Mouse (Mus musculus) mature B cell (primary cell): ENCODE measurements around the gene Map3k13.

Source experiments
- in situ Hi-C: fragments of 300-500 bp; cut with MboI; formaldehyde crosslinking; loops from 2 replicates; pipeline ENCODE4 v1.14.3; 2019

The Map3k13 gene

GRCm38 (mm10) chr16:21852374-21852773 is 58.2 kb downstream of the Map3k13 start:
- in situ Hi-C loops = no loop called here

DNA sequence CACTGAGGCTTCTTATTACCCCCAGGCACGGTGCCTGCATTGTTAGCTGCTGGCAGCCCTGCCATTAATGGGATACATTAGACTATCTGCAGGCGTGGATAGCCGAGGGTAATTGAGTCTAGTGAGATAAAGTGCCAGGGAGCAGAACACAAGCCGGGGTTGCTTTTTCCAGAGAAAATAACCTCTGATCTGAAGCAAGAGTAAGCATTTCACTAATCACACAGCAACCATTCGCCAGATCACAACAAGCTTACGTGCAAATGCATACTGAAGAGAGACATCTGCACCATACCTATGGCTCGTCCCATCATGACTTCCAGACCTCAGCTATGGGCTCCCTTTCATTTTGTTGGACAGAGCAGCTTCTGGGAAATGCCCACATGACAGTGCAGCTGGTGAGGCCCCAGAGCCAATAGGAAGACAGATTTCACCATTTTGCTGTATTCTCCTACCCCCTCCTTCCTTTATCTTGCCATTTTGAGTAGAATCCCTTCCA is 59.3 kb downstream of the Map3k13 start:
- in situ Hi-C loops = no loop called here

DNA sequence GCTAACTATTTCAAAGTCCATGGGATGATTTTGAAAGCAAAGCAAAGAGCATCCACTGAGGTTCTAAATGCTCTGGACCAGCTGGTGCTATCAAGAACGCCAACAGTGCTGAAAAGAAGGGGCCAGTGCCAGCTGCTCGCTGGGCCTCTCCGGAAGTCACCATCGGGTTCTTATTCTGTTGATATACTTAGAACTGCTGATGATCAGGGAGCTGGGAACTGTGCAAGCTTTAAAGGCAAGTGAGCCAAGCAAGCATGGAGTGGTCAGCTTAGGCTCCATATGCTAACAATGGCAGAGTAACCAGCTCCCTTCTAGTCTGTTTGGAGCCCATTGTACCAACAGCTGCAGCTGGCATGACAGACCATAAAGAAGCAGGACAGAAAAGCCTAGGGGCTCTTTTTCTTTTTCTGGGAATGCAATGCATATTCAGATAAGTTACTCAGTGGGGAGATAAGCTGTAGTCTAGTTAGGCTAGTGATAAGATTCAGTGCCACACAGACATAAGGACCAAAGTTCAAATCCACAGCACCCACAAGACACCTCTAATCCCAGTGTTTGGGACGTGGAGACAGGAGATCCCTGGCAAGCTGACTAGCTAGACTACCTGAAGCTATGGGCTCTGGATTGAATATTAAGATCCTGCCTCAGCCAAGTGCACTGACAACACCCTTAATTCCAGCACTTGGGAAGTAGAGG is 60.6 kb downstream of the Map3k13 start:
- in situ Hi-C loops = no loop called here

GRCm38 (mm10) chr16:21856134-21856533 is 62.0 kb downstream of the Map3k13 start:
- in situ Hi-C loops = no loop called here

- in situ Hi-C loops = no loop called here
These were observed 63.0 kb downstream of the Map3k13 start for GRCm38 (mm10) chr16:21857126-21857644.

DNA sequence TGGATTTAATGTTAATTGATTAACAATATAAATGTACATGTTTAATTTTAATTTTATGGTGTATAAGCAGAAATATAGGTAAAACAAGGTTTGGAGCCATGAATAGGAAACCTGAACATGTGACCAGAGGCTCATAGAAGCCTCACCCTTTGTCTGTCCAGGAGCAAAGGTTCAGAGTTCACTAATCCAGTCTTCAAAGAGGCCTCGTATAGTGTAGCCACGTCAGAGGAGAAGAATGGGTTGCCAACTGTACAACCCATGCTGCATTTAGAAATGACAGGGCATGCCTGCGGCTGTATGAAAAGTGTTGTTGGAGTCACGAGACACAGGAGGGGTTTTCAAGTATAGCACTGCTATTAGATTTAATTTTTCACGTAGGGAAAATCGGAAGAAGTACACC is 64.0 kb downstream of the Map3k13 start:
- in situ Hi-C loops = no loop called here

DNA sequence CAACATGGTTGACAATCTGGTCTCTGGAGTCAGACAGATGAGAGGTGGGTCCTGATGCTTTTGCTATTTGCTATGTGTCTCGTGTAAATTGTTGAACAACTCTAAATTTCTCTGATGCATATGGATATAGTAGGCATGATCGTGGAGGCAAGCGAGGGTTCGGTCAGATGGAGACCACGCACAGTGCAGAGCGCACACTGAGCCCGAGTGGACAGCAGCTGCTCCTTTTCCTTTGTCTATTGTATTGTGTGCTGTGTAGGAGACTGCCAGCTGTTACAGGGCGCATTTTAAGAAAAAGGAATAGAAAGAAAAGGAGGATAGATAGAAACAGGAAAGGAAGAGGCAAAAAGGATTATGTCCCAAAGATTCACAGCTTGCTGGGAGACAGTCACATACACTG is 64.7 kb downstream of the Map3k13 start:
- in situ Hi-C loops = no loop called here

GRCm38 (mm10) chr16:21862448-21862847 is 68.3 kb downstream of the Map3k13 start:
- in situ Hi-C loops = no loop called here

- in situ Hi-C loops = no loop called here
These were observed 71.3 kb downstream of the Map3k13 start for GRCm38 (mm10) chr16:21865250-21865982.

DNA sequence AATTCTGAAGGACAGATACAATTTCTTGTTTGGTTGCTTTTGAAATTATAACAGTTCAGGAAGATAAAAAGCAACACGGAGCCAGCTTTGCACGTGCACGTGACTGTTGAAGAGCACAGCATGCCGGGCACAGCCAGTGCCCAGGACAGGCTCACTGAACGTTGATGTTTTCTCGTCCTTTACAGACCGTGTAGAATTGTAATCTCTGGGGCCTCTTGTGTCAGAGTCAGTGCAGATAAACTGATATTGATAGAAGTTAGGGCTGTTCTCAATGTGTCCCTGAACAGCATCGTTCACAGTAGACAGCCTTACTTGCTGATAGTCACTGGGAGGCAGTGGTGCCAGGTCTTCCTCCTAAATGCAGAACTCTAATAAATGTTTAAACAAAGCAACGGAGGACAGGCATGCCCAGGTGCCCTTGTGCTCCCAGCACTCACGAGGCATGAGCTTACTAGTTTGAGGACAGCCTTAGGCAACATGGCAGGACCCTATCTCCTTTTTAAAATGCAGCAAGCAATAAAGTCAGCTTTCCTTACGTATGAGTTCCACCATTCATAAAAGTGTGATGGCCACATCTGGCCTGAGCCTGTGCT is 71.9 kb downstream of the Map3k13 start:
- in situ Hi-C loops = no loop called here

- in situ Hi-C loops = no loop called here
These were observed 73.6 kb downstream of the Map3k13 start for GRCm38 (mm10) chr16:21867727-21868126.

- in situ Hi-C loops = no loop called here
These were observed 74.5 kb downstream of the Map3k13 start for GRCm38 (mm10) chr16:21868651-21869050.

- in situ Hi-C loops = no loop called here
These were observed 75.7 kb downstream of the Map3k13 start for GRCm38 (mm10) chr16:21869879-21870278.

- in situ Hi-C loops = no loop called here
These were observed 83.6 kb downstream of the Map3k13 start for GRCm38 (mm10) chr16:21877735-21878134.

DNA sequence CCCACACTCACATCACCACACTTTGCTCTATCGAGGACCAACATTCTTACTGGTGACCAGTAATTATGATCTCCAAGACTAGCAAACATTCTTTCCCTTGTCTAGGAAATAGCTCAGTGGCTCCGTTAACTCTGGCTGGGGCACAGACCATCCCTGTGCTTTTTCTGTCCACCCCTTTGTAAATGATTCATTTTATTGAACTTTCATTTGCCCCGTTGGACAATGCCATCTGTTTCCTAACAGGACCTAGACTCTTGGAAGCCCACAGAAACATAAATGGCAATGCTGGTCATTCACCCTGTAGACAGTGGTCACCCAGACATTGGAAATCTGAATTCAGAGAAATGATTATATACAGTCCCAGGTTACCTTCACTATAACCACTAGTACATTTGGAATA is 84.7 kb downstream of the Map3k13 start:
- in situ Hi-C loops = no loop called here

DNA sequence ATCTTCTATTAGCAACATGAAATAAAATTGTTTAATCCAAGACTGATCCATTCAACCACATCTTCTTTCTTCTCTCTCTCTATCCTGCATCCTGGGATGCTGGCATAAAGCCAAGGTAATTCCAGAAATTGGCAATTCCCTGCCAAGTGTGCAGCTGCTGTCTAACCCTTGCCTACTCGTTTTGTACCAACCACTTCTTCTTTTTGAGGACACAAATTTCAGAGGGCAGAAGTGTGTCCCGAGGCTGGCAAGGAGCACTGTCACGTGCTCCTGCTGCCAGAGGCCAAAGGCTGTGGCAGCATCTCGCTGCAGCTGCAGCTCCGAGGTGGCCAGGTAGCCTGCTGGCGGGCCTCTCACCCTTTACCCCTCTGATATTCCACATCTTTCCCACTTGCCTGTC is 87.0 kb downstream of the Map3k13 start:
- in situ Hi-C loops = no loop called here

DNA sequence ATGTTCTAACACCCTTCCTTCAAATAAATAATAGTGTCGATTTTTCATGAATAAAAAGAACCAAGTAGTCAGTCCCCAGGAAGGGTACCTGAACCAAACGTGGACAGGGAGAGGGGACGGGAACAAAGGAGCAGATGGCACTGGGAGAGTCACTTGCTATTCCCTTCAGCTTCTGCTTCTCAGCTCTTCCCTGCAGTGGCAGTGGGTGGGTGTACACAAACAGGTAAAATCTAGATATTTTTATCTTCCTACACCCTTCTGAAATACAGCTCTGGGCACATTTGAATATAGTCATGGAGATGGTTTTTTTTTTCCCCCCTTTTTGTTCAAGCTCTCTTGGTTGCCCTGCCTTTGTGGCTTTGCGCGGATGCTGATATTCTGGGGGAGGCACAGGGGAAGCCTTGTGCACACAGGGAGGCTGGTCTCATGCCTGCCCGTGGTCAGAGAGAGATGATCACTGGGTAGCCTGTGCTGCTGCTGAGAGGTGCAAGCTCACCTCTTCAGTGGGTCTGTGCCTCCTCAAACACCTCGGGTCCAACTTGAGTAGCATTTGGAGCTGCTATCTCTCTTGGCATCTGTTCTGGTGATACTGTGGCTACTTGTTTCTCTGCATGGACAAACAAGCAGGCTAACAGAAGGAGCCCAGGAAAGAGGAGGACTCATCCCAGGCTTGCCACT is 87.6 kb downstream of the Map3k13 start:
- in situ Hi-C loops = no loop called here

DNA sequence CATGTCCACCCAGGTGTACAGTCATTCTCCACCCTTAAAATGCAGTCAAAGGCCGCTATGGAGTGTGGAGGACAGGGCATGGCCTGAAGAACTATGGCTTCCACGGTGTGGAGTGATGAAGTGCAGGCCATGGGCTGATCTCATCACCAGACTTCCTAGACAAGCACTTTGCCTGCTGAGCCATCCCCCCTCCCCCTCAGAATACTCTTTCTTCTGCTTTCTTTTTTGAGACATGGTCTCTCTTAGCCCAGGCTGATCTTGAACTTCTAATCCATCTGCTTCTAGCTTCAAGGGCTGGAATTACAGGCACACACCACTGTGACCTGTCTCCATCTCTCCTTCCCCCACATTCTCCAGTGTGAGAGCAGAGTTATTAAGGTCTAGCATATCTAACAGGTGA is 93.5 kb downstream of the Map3k13 start:
- in situ Hi-C loops = no loop called here

DNA sequence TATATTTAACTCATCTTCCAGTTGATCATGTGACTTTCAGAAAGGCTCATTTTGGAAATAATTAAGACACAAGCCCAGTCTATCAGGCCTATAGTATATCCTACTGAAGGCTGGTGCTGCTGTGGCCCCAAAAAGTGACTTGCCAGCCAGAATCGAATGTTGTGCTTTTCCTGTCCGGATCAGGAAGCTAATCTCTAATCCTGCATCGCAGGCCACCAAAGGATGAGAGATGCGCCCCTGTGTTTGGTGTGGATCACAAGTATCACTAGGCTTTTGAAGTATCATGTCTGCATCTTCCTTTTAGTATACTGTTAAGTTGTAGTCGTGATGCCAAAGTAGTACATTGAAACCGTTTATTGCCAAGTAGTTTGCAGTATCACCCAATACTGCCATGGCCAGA is 99.7 kb downstream of the Map3k13 start:
- in situ Hi-C loops = no loop called here

DNA sequence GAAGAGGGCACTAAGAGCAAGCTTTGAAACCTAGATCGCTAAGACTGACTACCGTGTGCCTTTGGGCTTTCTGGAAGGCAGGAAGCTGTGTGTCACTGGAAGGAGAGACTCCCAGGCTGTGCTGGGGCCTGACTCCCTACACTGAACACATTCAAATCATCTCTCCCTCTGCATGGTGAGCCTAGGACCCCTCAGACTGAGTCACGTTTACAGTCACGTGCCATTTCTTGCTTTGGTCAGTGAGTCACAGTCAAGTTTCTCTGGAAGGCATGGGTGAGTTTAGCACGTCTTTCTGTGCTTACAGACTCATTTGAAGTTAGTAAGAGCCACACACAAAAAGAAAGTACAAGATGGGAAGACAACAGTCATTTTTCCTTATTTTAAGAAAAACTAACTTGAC is 107.1 kb downstream of the Map3k13 start:
- in situ Hi-C loops = no loop called here

DNA sequence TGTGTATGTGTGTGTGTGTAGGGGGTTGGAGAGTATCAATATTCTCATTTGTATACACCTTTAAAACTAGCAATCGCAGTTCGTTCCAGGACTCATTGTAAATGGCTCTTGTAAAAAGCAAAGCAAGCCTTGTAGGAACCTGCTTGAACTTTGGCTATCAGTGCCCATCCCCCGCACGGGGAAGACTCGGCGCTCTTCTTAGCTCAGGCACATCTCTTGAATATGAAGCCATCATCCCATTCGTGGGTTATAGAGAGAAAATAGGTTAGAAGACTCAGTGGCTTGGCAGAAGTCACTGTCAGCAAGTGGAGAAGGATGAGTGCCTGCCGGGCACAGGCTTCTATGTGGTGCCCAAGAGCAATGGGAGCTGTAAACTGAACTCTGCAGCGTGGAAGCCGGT is 110.5 kb downstream of the Map3k13 start:
- in situ Hi-C loops = no loop called here

GRCm38 (mm10) chr16:21905996-21906395 is 111.8 kb downstream of the Map3k13 start:
- in situ Hi-C loops = no loop called here
